Mouse (Mus musculus): ENCODE data around the gene Gtpbp2. TPM values are rescaled to one million over a fixed set of nuclear protein-coding genes. Genes with fewer than 3 reads are reported as not detected.

Gtpbp2 gene
- polyA plus RNA-seq, 1 experiment: 125 TPM

DNA sequence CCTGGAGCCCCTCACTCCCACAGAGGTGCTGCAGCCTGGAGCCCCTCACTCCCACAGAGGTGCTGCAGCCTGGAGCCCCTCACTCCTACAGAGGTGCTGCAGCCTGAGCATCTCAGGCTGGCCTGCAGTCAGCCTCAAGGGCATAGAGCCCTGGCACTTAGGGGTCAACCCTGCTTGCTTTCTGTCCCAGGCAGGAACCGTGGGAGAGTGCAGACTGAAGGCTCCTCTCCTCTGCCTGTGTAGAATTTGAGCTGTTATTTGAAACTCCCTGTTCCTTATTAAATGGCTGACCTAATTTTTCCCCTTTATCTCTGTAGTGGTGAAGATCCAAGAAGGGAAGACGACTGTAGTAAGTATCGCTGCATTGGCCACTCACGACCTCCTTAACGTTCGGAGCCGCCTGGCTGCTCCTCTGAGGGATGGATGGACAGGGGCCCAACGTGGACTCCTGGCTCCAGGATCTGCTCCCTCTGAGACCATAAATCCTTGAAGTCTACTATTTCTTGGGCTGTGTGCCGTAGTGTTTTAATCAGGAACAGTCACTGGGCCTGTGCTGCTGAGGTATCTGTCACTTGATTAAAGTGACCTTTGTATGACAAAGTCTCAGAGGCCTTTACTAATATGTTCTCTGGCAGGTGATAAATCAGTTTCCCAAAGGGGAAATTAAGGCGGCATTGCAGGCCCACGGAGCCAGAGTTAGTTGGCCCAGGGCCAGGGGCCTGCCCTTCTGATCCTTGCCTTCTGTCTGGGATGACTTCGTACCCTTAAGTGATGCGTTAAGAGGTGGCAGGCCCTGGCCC is 43.0 kb upstream of the Gtpbp2 start:
- Histone ChIP-seq H3K4me2 (ENCODE audit: low read depth) (no peak overlapping the region), H3K79me2 (ENCODE audit: control insufficient read depth, insufficient read depth) (peaks cover 12% of the 10 kb centered on the region), H3K27me3 (ENCODE audit: control insufficient read depth, insufficient read depth, insufficient read length) (no peaks in the 10 kb centered on the region), H3ac (ENCODE audit: control insufficient read depth, insufficient read length) (no peak overlapping the region), H3K36me3 (ENCODE audit: control insufficient read depth, insufficient read depth) (peaks cover 4% of the 10 kb centered on the region), H3K4me3 (no peak overlapping the region)
- TF ChIP-seq USF1 (IDR thresholded peaks at IDR 0.05; ENCODE audit: low read depth) (no peak), E2F4 (IDR thresholded peaks at IDR 0.05; ENCODE audit: insufficient read depth) (no peak), MYOG (IDR thresholded peaks at IDR 0.05; ENCODE audit: control insufficient read depth in 1 of 3, insufficient read depth in 1 of 3, insufficient read length in 2 of 3, low read depth in 2 of 3) (no peak)

DNA sequence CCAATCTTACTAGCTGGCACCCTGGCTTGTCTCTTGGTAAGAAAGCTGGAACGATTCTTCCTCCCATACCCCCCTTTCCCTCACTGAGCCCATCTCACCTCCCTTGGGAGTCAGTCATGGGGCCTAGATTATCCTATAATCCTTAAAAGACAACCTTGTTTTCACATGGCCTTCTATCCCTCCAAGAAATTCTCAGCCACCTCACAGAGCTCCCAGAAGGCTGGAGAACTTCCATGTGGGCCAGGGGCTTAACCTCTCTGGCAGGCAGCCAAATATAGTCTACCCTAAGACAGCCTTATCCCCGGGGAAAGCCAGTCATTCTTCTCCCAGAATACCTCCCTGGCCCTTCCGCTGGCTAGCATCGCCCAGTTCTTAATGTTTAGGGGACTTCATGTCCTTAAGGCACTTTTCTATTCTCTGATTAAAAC is 42.4 kb upstream of the Gtpbp2 start:
- Histone ChIP-seq H3K4me2 (ENCODE audit: low read depth) (no peak overlapping the region), H3K4me3 (no peak overlapping the region), H3K27me3 (ENCODE audit: control insufficient read depth, insufficient read depth, insufficient read length) (no peaks in the 10 kb centered on the region), H3K79me2 (ENCODE audit: control insufficient read depth, insufficient read depth) (peaks cover 9% of the 10 kb centered on the region), H3ac (ENCODE audit: control insufficient read depth, insufficient read length) (no peak overlapping the region), H3K36me3 (ENCODE audit: control insufficient read depth, insufficient read depth) (peaks cover 6% of the 10 kb centered on the region)
- TF ChIP-seq MYOG (IDR thresholded peaks at IDR 0.05; ENCODE audit: control insufficient read depth in 1 of 3, insufficient read depth in 1 of 3, insufficient read length in 2 of 3, low read depth in 2 of 3): no peak
- TF ChIP-seq USF1 (IDR thresholded peaks at IDR 0.05; ENCODE audit: low read depth): no peak
- no peak for TF ChIP-seq POLR2AphosphoS2 (IDR thresholded peaks at IDR 0.05; ENCODE audit: insufficient read length, low read depth)
- TF ChIP-seq POLR2A (IDR thresholded peaks at IDR 0.05; ENCODE audit: insufficient read length, low read depth): no peak
- TF ChIP-seq MYOD1 (IDR thresholded peaks at IDR 0.05; ENCODE audit: control insufficient read depth in 1 of 3, insufficient read length in 2 of 3, low read depth in 2 of 3): no peak
- TF ChIP-seq TCF3 (IDR thresholded peaks at IDR 0.05; ENCODE audit: insufficient read length, low read depth): no peak
- no peak for TF ChIP-seq CEBPB (IDR thresholded peaks at IDR 0.05; ENCODE audit: insufficient read depth, poor library complexity, severe bottlenecking)
- TF ChIP-seq REST (IDR thresholded peaks at IDR 0.05; ENCODE audit: insufficient read depth, insufficient read length): no peak
- TF ChIP-seq E2F4 (IDR thresholded peaks at IDR 0.05; ENCODE audit: insufficient read depth): no peak
- no peak for TF ChIP-seq SRF (IDR thresholded peaks at IDR 0.05; ENCODE audit: control insufficient read depth, insufficient read length, low read depth)
- no peak for TF ChIP-seq TCF12 (IDR thresholded peaks at IDR 0.05; ENCODE audit: insufficient read depth, poor library complexity, severe bottlenecking)
- TF ChIP-seq MAX (IDR thresholded peaks at IDR 0.05; ENCODE audit: low read depth): no peak

DNA sequence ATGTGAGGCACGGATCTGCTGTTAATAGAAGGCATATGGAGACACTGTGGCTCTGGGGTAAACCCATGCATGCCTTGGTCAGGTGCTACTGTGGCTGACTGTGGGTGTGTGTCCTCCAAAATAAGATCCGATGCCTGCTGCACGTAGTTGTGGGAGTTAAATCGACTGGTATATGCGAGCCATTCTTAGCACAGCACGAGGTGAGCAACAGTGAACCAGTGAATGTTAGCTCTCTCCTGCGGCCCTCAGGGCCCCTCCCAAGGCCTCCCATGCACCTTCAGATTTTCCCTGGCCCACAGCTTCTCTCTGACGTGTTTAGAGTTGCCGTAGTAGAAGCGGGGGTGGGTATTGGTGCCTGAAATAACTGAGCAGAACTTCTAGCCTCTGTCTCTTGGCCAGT is 41.2 kb upstream of the Gtpbp2 start:
- no peaks in the 10 kb centered on the region for H3K27me3 ChIP-seq (ENCODE audit: control insufficient read depth, insufficient read depth, insufficient read length)
- peaks cover 10% of the 10 kb centered on the region for H3K36me3 ChIP-seq (ENCODE audit: control insufficient read depth, insufficient read depth)
- H3K4me3 ChIP-seq: no peak overlapping the region
- no peak overlapping the region for H3ac ChIP-seq (ENCODE audit: control insufficient read depth, insufficient read length)
- peaks cover 3% of the 10 kb centered on the region for H3K79me2 ChIP-seq (ENCODE audit: control insufficient read depth, insufficient read depth)
- no peak for TF ChIP-seq TCF12 (IDR thresholded peaks at IDR 0.05; ENCODE audit: insufficient read depth, poor library complexity, severe bottlenecking)
- no peak for TF ChIP-seq E2F4 (IDR thresholded peaks at IDR 0.05; ENCODE audit: insufficient read depth)
- TF ChIP-seq MYOG (IDR thresholded peaks at IDR 0.05; ENCODE audit: control insufficient read depth in 1 of 3, insufficient read depth in 1 of 3, insufficient read length in 2 of 3, low read depth in 2 of 3): no peak
- no peak for TF ChIP-seq REST (IDR thresholded peaks at IDR 0.05; ENCODE audit: insufficient read depth, insufficient read length)
- TF ChIP-seq MYOD1 (IDR thresholded peaks at IDR 0.05; ENCODE audit: control insufficient read depth in 1 of 3, insufficient read length in 2 of 3, low read depth in 2 of 3): no peak
- TF ChIP-seq SRF (IDR thresholded peaks at IDR 0.05; ENCODE audit: control insufficient read depth, insufficient read length, low read depth): no peak
- TF ChIP-seq POLR2A (IDR thresholded peaks at IDR 0.05; ENCODE audit: insufficient read length, low read depth): no peak
- TF ChIP-seq TCF3 (IDR thresholded peaks at IDR 0.05; ENCODE audit: insufficient read length, low read depth): no peak
- no peak for TF ChIP-seq POLR2AphosphoS2 (IDR thresholded peaks at IDR 0.05; ENCODE audit: insufficient read length, low read depth)
- TF ChIP-seq MAX (IDR thresholded peaks at IDR 0.05; ENCODE audit: low read depth): no peak
- no peak overlapping the region for H3K4me2 ChIP-seq (ENCODE audit: low read depth)

DNA sequence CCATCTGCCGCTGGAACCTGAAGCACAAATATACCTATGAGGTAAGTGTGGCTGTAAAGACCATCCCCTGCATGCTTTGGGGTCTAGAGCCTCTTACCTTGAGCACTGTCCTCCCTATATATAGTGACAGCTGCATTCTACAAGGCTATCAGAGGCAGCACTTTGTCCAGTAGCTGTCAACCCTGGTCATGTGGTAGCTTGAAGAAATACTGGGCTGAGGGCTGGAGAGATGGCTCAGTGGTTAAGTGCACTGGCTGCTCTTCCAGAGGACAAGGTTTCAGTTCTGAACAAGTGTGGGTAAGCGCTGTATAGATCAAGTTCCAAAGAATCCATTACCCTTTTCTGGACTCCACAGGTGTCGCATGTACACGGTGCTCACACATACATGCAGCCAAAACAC is 38.0 kb upstream of the Gtpbp2 start:
- TF ChIP-seq CEBPB (IDR thresholded peaks at IDR 0.05; ENCODE audit: insufficient read depth, poor library complexity, severe bottlenecking) (no peak), TCF3 (IDR thresholded peaks at IDR 0.05; ENCODE audit: insufficient read length, low read depth) (no peak), POLR2AphosphoS2 (IDR thresholded peaks at IDR 0.05; ENCODE audit: insufficient read length, low read depth) (no peak), MYOD1 (IDR thresholded peaks at IDR 0.05; ENCODE audit: control insufficient read depth in 1 of 3, insufficient read length in 2 of 3, low read depth in 2 of 3) (no peak), TCF12 (IDR thresholded peaks at IDR 0.05; ENCODE audit: insufficient read depth, poor library complexity, severe bottlenecking) (no peak), E2F4 (IDR thresholded peaks at IDR 0.05; ENCODE audit: insufficient read depth) (no peak), MAX (IDR thresholded peaks at IDR 0.05; ENCODE audit: low read depth) (no peak), SRF (IDR thresholded peaks at IDR 0.05; ENCODE audit: control insufficient read depth, insufficient read length, low read depth) (no peak), POLR2A (IDR thresholded peaks at IDR 0.05; ENCODE audit: insufficient read length, low read depth) (no peak), MYOG (IDR thresholded peaks at IDR 0.05; ENCODE audit: control insufficient read depth in 1 of 3, insufficient read depth in 1 of 3, insufficient read length in 2 of 3, low read depth in 2 of 3) (no peak), USF1 (IDR thresholded peaks at IDR 0.05; ENCODE audit: low read depth) (no peak), REST (IDR thresholded peaks at IDR 0.05; ENCODE audit: insufficient read depth, insufficient read length) (no peak)
- Histone ChIP-seq H3K79me2 (ENCODE audit: control insufficient read depth, insufficient read depth) (no peaks in the 10 kb centered on the region), H3K27me3 (ENCODE audit: control insufficient read depth, insufficient read depth, insufficient read length) (no peaks in the 10 kb centered on the region), H3K4me2 (ENCODE audit: low read depth) (no peak overlapping the region), H3ac (ENCODE audit: control insufficient read depth, insufficient read length) (no peak overlapping the region), H3K36me3 (ENCODE audit: control insufficient read depth, insufficient read depth) (peaks cover 15% of the 10 kb centered on the region), H3K4me3 (no peak overlapping the region)

All from myocyte (in vitro differentiated cells).